Mouse (Mus musculus): Measurements from ENCODE around the gene Mybpc3.

The Mybpc3 gene

GRCm38 (mm10) chr2:91123521-91123920 lies 5.6 kb downstream of the Mybpc3 start:
- no peak for DNase-seq

DNA sequence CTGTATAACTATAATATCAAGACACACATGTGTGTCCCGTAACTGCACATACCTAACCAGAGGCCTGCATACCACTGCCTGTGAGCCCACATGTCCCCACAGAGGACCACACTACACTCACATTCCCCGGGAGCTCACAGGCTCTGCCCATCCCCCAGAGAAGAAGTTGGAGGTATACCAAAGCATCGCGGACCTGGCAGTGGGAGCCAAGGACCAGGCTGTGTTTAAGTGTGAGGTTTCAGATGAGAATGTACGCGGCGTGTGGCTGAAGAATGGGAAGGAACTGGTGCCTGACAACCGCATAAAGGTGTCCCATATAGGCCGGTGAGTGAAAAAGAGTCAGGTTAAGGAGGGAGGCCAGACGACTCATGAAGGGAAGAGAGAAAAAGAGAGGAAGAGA lies 7.2 kb downstream of the Mybpc3 start:
- peak; percentile 82 for DNase-seq

DNA sequence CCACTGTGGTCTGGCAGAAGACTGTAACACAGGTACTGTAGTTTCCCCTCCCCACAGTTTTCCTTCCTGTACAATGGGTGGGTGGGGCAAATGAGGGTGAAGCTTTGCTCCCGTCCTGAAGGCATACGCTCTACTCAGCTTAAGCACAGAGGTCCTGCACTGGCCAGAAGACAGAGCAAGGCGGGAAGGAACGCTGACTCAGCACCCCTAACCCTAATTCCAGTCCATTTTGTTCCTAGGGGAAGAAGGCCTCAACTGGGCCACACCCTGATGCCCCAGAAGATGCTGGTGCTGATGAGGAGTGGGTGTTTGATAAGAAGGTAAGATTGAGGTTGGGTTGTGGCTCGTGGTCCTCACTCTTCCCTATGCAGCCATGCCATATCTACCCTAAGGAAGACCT lies 10.8 kb downstream of the Mybpc3 start:
- DNase-seq: peak; percentile 74

DNA sequence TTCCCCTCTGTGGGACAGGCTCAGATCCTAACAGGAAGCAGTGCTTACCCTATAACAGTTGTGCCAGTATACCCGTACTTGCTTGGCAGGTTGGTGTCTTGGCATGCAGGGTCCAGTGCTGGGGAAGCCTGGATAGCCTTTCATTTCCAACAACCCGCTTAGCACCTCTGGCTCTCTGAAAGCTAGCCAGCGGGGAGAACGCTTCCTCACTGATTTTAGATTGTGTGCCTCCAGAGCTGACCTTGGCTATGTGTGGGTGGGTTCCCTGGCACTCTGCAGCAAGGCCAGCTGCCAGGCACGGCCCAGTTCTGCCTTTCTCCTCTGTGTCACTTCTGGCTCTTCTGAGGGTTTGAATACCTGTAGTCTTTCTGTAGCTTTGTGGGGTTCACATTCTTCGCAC lies 12.2 kb downstream of the Mybpc3 start:
- peak; percentile 98 for DNase-seq

DNA sequence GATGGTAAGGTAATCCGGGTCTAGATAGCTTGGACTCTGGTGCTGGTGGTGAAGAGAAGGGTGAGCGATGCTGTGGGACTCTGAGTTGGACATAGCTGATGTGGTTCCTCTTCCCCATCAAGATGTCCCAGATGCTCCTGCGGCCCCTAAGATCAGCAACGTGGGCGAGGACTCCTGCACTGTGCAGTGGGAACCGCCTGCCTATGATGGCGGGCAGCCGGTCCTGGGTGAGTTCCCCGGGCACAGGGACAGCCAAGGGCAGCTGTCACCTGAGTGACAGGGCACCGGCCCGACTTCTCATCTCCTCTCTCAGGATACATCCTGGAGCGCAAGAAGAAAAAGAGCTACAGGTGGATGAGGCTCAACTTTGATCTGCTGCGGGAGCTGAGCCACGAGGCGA lies 13.3 kb downstream of the Mybpc3 start:
- peak; percentile 90 for DNase-seq

DNA sequence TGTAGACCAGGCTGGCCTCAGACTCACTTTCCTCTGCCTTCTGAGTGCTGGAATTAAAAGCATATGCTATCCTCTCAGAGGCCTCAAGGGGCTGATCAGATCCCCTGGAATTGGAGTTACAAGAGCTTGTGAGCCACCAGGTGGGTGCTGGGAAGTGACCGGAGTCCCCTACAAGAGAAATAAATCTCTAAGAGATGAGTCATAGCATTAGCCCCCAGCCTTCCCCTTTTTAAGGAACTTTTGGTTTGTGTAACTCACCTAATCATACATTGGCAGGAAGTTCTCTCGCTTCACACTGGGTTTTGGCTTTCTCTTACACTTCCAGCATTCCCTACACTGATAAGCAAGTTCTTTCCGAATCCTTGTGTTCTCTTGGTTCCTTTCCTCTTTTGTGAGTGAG lies 14.1 kb downstream of the Mybpc3 start:
- peak; percentile 54 for DNase-seq

- DNase-seq: peak; percentile 86
Observed at GRCm38 (mm10) chr2:91136513-91137412, 18.8 kb downstream of the Mybpc3 start.

DNA sequence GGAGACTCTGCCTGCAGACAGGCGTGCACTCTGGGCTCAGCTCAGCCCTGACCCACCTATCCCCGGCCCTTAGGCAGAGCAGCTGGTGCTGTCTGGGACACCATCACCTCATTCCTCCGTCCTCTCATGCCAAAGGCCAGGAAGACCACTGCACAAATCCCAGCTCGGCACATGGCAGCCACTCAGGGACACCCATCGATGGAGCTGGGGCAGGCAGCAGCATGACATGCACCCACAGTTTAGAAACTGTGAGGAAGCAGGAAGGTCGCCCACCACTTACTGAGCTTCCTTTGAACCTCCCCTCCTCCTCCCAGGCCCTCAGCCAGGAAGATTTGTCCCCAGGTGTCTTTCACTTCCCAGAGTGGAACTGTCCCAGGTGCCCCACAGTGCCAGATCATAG lies 19.5 kb downstream of the Mybpc3 start:
- DNase-seq: peak; percentile 89

DNA sequence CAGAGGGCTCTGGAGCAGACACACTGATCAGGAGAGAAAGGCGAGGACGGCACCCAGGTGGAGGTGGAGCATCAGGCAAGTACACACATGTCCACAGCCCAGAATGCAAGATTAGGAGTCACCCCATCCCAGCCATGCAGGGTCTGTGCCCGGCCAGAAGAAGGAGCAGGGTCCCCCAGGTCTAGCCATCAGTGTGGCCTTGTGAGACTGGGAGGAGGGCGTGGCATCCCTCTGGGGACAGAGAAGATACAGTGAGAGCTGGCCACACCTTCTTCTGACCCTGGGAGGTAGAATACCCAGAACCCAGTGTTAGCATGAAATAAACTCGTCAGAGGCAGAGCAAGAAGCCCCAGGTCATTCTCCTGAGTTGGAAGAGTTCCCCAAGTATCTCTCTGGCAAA lies 21.4 kb downstream of the Mybpc3 start:
- peak; percentile 91 for DNase-seq

DNA sequence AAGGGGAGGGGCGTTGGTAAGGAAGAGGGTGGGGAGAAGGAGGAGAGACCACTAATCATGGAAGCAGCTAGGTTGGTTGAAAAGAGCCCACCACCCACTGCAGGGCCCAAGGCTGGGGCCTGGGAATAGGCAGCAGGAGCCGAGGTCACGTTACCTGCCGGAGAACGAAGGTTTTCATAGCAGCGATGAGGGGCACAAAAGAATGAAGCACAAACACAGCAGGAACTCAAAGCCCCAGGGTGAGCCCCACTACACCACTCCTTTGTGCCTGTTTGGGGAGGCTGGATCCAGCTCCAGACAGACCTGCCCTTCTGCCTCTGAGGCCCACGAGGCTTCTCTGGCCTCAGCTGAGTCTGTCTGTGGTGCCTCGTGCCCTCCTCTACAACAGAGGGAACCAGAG lies 21.8 kb downstream of the Mybpc3 start:
- DNase-seq: peak; percentile 86

GRCm38 (mm10) chr2:91142920-91143319 lies 25.0 kb downstream of the Mybpc3 start:
- peak; percentile 88 for DNase-seq

DNA sequence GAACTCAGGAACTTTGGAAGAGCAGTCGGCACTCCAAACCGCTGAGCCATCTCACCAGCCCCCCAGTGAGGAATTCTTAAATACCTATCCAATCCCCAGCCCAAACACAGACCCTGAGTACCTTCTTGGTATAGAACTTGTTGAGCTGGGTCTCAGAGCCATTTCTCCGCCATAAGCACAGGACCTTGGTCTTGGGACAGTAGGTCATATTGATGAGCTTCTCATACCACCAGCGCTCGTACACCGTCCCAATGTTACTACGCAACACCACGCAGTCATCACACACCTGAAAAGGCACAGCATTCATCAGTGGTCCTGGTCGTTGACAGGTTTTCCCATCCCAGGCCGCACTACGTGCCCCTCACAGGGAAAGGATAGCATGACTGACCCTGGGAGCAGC lies 25.5 kb downstream of the Mybpc3 start:
- DNase-seq: peak; percentile 86

DNA sequence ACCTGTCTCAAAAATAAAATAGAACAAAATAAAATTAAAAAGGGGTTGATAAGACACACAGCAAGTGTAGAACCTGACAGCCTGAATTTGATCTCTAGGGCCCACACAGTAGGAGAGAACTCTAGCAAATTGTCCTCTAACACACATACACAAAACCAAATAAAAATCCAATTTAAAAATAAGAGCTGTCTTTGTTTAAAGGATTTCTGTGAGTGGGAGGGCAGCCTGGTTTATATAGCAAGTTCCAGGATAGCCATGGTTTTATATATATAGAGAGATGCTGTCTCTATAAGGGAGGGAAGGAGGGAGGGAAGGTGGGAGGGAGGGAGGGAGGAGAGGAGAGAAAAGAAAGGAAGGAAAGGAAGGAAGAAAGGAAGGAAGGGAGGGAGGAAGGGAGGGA lies 30.2 kb downstream of the Mybpc3 start:
- DNase-seq: no peak

GRCm38 (mm10) chr2:91151331-91151730 lies 33.4 kb downstream of the Mybpc3 start:
- DNase-seq: no peak

DNA sequence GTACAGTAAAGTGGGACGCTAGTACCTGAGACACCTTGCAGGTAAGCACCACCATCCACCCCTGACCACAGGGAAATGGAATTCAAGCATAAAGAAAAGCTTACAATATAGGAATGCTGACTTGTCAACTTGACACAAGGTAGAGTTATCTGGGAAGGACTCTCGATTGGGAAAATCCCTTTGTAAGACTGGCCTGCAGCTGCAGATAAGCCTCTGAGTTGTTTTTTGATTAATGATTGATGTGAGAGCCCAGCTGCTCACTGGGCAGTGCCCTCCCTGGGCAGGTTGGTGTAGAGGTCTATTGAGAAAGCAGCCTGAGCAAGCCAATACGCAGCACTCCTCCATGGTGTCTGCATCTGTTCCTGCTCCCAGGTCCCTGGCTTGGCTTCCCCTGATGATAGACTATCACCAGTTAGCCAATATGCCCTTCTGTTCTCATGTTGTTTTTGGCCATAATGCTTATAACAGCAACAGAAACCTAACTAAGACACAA lies 35.0 kb downstream of the Mybpc3 start:
- no peak for DNase-seq

- no peak for DNase-seq
Observed at GRCm38 (mm10) chr2:91154091-91154490, 36.1 kb downstream of the Mybpc3 start.

DNA sequence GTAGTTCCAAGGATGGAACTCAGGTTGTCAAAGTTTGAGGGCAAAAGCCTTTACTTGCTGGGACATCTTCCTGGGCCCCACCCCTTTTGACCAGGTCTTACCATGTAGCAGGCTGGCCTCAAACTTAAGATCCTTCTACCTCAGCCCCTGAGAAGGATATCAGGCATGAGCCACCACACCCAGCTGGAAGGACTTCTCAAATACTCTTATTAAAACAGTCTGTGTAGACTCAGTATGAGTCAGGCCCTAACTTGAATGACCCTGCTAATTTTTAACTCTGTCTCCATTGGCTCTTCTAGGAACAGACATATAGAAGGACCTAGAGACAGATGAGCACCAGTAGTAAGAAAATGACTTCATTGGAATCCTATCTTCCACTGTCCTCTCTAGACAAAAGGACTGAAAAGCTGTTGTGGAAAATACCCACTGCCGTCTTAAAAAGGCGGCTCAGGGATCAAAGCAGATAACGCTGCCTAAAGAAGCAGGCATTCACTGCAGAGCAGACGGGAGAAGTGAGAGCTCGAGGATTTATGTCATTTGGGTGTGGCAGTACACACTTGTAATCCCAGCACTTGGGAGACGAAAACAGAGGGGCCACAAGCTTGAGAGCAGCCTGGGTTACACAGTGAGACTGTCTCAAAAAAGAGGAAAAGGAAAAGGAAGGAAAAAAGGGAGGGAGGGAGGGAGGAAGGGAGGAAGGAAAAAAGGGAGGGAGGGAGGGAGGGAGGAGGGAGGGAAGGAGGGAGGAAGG lies 39.2 kb downstream of the Mybpc3 start:
- DNase-seq: no peak

DNA sequence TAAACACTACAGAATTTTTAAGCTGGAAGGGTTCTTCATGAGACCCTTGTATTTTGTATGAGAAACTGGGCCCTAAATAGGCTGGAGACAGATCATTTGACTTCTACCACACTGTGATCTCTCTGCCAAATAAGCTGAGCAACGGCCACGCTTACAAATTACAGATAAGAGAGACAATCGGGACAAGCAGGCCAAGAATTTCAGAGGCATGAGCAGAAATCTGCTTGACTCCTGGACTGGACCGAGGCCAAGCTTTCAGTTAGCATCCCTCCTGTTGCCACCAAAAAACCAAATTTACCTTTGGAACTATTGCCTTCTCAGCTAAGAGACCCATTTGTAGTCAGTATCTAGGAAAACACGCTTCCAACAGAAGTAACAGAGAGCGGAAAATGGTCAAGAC lies 42.6 kb downstream of the Mybpc3 start:
- DNase-seq: no peak

DNA sequence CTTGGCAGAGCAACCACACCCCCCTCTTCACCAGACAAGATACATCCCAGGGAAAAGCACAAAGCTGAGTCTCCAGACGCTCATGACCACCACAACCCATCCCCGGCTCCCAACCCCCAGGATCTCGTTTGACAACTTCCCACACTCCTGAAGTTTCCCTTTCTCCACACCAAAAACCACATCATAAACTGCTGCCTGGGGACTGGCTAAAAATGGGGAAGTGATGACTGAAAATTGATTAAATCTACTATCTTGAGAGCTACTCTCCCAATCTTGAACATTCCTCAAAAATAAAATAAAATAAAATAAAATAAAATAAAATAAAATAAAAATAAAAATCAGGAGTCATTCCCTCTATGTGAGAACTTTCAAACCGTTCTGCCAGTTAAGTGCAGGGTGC lies 45.0 kb downstream of the Mybpc3 start:
- no peak for DNase-seq

DNA sequence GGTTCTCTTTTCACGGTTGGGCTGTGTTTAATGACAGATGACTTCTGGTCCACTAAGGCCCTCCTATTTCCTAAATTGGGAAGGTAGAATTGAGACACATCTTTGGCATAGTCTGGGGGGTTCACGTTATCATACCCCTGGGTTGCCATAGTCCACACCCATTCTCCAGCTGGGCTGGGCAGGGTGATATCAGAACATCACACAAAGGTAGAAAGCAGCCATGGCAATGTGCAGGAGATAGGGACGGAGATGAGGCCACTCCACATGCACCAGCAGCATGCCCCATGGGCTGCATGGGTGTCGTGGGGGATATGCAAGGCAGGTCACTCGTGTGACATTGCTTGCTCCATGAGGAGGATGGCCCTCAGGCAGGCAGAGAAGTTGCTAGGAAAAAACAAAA lies 45.6 kb downstream of the Mybpc3 start:
- no peak for DNase-seq

DNA sequence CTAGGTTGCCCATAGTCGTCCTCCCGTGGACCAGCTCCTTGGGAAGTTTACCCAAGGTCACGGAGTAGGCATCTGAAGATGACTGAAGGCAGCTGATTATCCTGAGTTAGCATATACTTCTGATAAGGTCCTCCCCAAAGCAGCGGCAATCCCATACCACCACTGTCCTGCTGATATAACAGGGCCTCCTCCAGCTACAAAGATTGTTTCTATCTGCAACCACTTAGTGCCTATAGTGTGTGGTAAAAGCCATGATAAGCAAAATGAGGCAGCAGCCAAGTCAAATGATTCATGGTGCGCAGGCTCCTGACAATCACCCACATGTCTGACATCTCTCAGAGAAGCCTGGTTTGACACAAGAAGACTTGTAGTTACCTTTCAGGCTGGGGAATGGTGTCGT lies 47.0 kb downstream of the Mybpc3 start:
- DNase-seq: no peak

- DNase-seq: no peak
Observed at GRCm38 (mm10) chr2:91167629-91168028, 49.7 kb downstream of the Mybpc3 start.

DNA sequence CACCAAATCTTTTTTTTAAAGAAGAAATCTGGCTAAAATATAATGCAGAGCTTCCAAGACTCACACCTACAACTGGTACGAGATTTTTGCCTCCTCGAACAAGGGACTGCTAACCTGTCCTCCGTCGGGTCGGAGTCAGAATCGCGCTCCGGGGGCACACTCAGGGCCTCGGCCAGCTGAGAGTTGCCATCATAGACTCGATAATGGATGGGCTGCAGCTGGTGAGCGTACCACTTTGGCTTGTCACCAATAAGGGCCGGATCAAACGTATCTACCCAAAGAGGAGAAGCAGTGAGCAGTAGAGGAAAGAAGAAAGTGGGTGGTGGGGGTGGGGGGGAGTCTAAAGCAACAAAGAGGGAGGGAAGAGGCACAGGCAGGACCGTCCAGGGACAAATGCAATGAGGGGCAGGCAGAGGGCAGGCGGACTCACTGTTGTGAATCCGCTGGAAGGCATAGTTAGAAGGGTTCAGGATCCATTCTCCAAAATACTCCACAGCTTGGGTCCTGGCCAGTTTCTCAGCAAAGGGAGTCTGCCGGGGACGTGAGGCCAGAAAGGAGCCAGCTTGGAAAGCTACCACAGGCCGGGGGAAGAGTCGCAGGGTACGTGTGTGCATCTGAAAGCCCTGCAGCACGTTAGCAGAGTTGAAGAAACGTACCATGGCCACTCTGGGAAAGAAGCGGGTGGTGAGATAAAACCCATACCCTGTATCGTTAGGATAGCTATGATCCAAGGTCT lies 51.8 kb downstream of the Mybpc3 start:
- DNase-seq: no peak

Measured in heart, adult 11 months (tissue).